Mouse (Mus musculus) layer of hippocampus, adult 2 months (tissue): ENCODE data around the gene Opn4. TPM values are rescaled to one million over a fixed set of nuclear protein-coding genes. Genes with fewer than 3 reads are reported as not detected.

ENCODE experiments used
- DNase-seq, 2 experiments: peaks; one replicate each; pipeline ENCODE4 v3.0.0; 2022; ENCODE audit warnings: low spot score in 2 of 2
- H3K27ac ChIP-seq: fragments of 200-600 bp; 2 replicates; pipeline ENCODE4 v1.8.1; 2022
- H3K4me3 ChIP-seq: fragments of 200-600 bp; 2 replicates; pipeline ENCODE4 v1.8.1; 2022; ENCODE audit warnings: mild to moderate bottlenecking
- CTCF ChIP-seq: fragments of 200-600 bp; conservative IDR thresholded peaks from 2 replicates; pipeline ENCODE4 v1.8.1; 2022; ENCODE audit warnings: antibody characterized with exemption, mild to moderate bottlenecking, moderate library complexity
- total RNA-seq, 2 experiments: library from RNA; stranded (reverse); gene quantifications; 2 replicates each; pipeline ENCODE4 v1.2.3; 2021

Gene Opn4
- total RNA-seq, 2 experiments from 2014 or later, result not detected

DNA sequence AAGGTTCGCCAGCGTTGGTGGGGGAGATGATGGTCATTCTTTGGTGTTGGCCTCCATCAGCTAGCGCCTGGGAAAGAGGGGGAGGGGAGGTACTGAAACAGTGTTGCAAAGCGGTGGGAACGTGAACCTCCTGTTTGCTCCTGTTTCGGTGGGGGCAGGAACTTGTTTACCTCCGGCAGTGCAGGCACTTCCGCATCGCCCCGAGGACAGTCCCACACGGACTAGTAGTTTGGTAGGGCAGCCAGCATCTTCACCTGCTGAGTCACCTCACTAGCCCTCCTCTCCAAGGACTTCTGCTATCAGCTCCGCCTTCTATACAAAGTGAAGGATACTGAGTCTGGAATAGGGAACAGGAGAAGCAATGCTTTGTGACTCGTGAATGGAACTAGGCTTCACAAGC lies 15.1 kb upstream of the Opn4 start:
- TF ChIP-seq CTCF, result no peak
- DNase-seq, result no peak
- Histone ChIP-seq H3K4me3 (no peak overlapping the region), H3K27ac (no peak overlapping the region)

DNA sequence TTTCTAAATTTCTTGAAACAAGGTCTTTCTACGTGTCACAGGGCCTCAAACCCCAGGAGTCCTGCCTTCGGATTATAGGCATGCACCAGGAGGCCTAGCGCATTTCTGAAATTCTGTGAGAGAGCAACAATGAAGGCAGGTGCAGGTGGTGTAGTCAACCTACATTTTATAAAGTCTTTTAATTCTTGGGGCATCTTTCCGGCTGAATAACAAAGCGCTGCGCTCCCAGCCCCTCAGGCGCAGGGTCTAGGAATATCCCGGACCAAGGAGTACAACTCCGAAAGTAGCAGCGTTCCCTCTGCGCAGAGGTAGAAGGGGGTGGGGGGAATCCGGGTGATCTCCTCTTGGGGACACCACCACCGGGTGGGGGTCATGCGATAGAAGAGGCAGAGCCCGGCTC lies 14.6 kb upstream of the Opn4 start:
- Histone ChIP-seq H3K27ac (no peak overlapping the region), H3K4me3 (no peak overlapping the region)
- no peak for DNase-seq
- TF ChIP-seq CTCF, result no peak

DNA sequence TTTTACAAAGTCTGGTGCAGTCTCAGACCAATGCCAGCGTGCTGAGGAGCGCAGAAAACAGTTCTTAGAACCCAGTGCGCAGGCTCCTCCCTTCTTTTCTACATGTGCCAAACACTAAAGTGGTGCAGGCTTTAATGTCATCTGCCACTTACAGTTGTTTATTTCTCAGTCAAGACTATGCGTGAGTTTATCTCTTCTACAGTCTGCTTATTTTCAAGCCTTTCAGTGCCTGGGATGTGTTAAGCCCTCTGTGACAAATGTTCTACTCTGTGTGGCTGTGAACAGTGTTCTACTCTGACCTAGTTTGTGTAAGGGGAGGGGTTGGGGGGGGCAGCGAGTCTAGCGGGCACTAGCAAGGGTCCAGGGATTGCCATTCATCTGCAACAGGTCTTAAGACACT lies 13.6 kb upstream of the Opn4 start:
- TF ChIP-seq CTCF, result no peak
- no peak overlapping the region for H3K27ac ChIP-seq
- H3K4me3 ChIP-seq, result no peak overlapping the region
- no peak for DNase-seq

DNA sequence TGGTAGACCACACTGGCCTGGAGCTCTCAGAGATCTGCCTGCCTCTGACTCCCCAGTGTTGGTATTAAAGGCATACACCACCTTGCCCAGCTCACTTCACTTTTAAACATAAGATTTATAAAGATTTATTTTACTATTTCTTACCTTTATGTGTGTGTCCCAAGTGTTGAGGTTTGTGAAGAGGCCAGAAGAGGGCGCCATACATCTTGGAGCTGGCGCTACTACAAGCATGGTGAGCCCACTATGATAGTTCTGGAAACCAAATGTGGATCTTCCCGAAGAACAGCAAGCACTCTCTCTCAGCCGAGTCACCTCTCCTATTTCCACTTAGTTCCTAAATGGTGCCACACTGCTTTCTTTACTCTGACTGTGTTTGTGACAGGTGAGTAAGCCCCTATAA lies 12.3 kb upstream of the Opn4 start:
- TF ChIP-seq CTCF, result peak; percentile 68
- DNase-seq, result no peak
- no peak overlapping the region for H3K4me3 ChIP-seq
- no peak overlapping the region for H3K27ac ChIP-seq

DNA sequence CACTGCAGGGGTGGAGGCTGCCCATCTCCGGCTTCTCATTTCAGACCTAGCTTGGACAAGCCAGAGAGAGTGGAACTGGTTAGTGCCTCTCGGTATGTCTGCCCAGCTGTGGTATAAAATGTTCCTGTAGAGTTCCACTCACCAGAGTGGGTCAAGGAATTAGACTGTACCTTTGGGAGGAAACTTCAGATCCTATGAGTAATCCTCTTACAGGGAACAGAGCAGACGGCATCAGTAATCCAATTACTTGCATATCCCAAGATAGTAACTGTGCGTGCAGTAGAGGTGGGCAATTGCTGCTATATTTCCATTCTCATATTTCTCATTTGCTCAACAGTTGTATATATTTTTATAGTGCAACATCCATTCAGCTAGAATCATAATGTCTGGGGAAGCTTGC lies 11.6 kb upstream of the Opn4 start:
- DNase-seq, result no peak
- Histone ChIP-seq H3K4me3 (no peak overlapping the region), H3K27ac (no peak overlapping the region)
- no peak for TF ChIP-seq CTCF

DNA sequence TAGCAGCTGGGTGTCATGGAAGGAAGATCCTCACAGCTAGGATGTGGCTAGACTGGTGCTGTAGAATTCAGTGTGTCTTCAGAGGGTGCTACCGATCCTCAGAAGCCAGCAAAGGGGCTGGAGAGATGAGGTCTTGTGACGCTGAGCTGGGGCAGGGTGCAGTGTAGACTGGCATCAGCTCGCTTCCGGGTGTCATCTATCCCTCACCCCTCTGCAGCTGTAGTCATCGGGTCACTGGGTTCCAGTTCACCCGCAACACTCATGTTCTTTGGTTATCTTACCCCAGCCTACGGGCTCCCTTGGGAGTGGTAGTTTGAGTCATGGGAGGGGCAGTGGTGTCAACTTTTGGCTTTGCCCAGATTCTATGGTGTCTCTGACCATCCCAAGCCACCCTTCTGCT lies 2.0 kb upstream of the Opn4 start:
- DNase-seq, result no peak
- no peak overlapping the region for H3K4me3 ChIP-seq
- H3K27ac ChIP-seq, result no peak overlapping the region
- no peak for TF ChIP-seq CTCF

DNA sequence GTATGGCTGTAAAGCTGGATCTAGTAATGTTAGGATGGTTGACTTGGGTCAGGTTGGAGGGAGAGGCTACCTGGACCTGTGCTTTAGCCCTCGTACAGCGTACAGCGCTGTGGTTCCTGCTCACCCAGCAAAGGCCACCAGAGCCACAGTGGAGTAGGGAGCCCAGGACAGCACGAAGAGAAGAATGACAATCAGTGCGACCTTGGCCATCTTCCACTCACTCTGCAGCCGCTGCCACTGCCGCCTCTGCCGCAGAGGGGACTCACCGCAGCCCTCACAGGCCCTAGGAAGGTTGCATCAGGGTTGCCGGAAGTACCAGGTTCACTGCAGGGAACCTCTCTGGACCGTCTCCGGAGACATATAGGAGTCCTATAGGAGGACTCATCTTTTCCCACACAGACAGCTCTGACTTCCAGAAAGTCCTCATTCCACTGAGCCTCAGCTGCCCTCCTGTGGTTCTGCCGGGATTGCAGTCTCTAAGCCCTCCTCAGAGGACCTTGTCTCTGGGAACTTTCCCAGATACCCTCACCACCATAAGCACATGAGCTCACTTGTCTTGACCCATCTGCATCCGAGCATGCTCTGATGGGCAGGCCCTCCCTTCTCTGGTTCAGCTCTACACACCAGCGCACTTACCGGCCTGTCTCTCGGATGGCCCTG lies 4.2 kb downstream of the Opn4 start:
- Histone ChIP-seq H3K27ac (no peak overlapping the region), H3K4me3 (no peak overlapping the region)
- peak; percentile 61 for TF ChIP-seq CTCF
- DNase-seq, result no peak

DNA sequence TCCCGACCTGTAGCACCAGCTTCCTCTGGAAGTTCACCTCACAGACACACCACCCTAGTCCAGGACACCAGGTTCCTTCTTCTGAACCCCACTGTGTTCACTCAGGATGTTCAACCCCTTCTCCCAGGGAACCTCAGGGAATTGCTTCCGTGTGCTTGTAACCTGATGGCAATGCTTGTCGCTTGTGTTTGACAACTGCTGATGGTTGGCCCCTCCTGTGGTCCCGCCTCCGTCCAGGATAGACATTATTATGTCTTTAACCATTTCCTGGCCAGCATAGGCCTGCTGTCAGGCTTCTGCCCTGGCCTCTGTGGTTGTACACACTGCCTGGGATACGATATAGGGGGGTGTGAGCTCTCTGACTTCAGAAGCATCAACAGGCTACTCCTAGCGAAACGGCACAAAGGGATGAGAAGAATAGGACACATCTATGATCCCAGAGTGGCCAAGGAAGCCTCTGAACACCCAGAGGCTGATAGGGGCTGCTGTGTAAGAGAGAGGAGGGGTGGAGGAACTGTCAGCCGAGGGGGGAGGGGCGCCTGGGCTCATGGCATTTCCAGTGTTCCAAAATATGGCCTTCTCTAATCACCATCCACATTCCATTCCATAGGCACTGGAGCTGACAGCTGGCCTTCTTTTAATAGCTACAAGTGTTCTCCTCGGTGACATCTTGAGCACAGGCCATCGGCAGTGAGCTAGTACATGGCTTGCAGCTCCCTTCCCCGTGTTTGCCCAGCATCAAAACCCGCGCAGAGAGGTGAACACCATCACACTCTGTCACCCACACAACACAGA lies 8.0 kb downstream of the Opn4 start:
- TF ChIP-seq CTCF, result no peak
- H3K4me3 ChIP-seq, result peak overlapping the region; percentile 22; the same call in 1 of the 2 replicates
- H3K27ac ChIP-seq, result peak overlapping the region; percentile 3; the same call in 1 of the 2 replicates
- no peak for DNase-seq

DNA sequence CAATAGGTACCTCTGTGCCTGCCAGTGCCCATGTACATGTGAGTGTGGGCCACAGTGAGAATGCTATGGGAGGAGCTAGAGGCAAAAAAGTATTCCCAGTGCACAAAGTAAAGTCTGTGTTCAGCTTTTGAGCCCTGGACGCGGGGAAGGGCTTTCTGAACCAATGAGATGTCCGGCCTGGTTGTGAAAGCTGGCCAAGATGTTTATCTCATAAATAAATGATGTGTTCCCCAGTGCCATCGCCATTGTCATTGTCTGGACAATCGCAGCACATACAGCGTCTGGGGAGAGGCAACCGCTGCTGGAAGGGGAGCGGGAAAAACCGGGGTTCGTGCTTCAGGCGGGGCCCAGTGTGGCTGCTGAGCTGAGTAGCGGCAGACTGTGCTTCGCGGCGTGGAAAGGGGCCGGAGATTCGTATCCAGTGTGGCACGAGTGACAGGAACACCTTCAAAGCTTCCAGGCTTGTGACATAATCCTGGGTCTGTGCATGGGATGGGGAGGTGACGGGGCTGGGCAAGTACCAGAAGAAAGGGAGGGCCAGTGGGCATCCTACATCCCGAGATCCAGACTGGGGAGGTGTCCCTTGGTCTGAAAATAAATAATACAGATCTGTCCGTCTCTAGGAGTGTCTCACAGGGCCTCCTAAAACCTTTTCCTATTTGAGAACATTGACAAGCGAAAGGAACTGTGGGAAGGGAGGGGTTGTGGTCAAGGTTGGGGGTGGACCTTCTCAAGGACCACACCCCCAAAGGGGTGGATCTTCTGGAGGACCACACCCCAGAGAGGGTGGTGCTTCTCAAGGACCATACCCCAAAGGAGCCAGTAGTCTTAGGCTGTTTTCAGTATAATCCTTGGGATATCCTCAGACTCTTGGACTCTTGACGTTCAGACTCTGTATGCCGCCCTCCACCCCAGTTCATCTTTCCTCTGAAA lies 8.9 kb downstream of the Opn4 start:
- H3K27ac ChIP-seq, result peak overlapping the region; percentile 83

DNA sequence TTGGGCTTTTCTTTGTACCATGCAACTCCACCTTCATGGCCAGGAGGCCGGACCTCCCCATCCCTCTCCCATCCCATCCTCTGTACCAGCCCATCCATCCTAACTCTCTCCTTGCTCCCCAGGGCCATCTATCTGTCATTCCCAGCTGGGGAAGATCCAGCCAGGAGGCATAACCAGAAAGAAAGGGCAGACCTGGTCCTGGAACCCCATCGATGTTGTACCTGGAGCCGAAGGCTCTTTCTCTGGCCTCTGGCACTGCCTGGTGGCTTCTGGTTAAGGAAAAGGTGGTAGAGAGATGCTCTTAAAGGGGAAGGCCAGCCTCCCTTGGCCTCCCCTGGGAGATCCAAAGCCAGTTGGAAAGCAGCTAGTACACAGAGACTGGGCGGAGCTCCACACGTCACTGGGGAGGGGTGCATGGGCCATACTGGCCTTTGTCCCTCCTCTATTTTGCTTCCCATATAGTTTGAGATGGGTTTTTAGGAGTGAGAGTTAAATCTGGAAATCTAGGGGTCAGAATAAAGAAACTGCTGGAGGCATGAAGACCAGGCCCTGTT lies 9.8 kb downstream of the Opn4 start:
- Histone ChIP-seq H3K27ac (peak overlapping the region; percentile 76), H3K4me3 (no peak overlapping the region)
- TF ChIP-seq CTCF, result no peak
- DNase-seq, result no peak

More for the DNA sequence above, 8.9 kb downstream of the Opn4 start:
- TF ChIP-seq CTCF, result no peak
- DNase-seq, result no peak
- peak overlapping the region; percentile 22; the same call in 1 of the 2 replicates for H3K4me3 ChIP-seq

DNA sequence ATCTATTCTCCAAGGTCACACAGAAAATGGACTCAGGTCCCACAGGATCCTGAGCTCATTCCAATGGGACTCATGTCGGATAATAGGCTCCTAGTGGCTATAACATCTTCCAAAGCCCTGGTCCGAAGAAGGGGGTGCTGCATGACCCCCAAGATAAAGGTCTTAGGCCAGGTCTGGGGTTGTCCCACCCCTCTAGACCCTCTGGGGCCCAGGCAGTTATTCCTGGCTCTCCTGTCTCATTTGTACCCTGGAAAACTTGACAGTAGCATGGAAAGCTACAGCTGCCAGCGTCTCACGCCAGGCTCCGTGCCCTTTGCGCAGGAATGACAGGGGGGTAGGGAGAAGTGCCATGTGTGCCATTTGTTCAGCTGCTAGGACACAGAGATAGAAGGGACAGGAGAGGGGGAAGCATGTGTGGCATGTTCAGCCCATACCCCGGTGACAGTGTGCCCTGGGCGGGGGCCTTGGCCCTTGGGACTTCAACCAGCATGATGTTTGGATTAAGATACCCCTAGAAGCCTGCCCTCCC lies 10.7 kb downstream of the Opn4 start:
- no peak for TF ChIP-seq CTCF
- no peak for DNase-seq
- peak overlapping the region; percentile 76 for H3K27ac ChIP-seq
- no peak overlapping the region for H3K4me3 ChIP-seq

DNA sequence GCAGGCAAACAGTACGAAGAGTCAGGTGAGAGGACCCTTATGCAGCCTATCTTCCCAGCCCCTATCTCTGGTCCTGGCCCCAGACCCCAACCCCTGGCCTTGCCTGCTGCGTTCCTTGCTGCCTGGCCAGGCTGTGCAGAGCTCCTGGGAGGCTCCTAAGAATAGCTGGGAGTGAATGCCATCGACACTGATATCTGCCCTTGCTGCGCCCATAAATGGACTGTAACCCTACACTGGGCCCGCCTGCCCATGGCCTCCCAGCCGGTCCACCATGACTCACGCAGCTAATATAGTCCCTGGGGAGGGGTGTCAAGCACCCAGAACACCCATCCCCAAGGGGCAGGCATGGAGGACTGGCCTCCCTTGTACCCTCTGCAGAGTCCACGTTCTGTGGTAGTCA lies 11.4 kb downstream of the Opn4 start, which contains the start of gene Ldb3:
Gene Ldb3, minus strand, starts transcription at position 185 of the 400 bp plus-strand sequence.
- no peak for DNase-seq
- Histone ChIP-seq H3K27ac (peak within 1 kb of the TSS; percentile 76), H3K4me3 (no peak within 1 kb of the TSS)
- no peak for TF ChIP-seq CTCF
